Mouse (Mus musculus) ES-Bruce4 (cell line): ENCODE measurements around the gene Sec22c. TPM values are rescaled to one million over a fixed set of nuclear protein-coding genes. Genes with fewer than 3 reads are reported as not detected.

Source experiments
- H3K27ac ChIP-seq: 2 replicates; pipeline ENCODE4 v1.5.1; 2012; ENCODE audit warnings: low read length, inconsistent platforms; ENCODE audit not compliant: insufficient read depth
- H3K27me3 ChIP-seq: 2 replicates; pipeline ENCODE4 v1.6.1; 2012; ENCODE audit warnings: mild to moderate bottlenecking, low read length, inconsistent platforms; ENCODE audit not compliant: control insufficient read depth, poor library complexity, insufficient read depth, severe bottlenecking
- H3K36me3 ChIP-seq: 2 replicates; pipeline ENCODE4 v1.6.1; 2012; ENCODE audit warnings: inconsistent platforms, mild to moderate bottlenecking, low read length, moderate library complexity; ENCODE audit not compliant: control insufficient read depth, poor library complexity, insufficient read depth, severe bottlenecking
- H3K4me1 ChIP-seq: one replicate; pipeline ENCODE4 v1.8.1; 2011; ENCODE audit warnings: low read length; ENCODE audit not compliant: control insufficient read depth, insufficient read depth
- H3K4me3 ChIP-seq: 2 replicates; pipeline ENCODE4 v1.5.1; 2011; ENCODE audit warnings: low read depth, mild to moderate bottlenecking, low read length
- H3K9ac ChIP-seq: 2 replicates; pipeline ENCODE4 v1.6.1; 2012; ENCODE audit warnings: low read depth, mild to moderate bottlenecking, inconsistent platforms; ENCODE audit not compliant: poor library complexity, severe bottlenecking
- H3K9me3 ChIP-seq: replicated peaks from 2 replicates; pipeline ENCODE4 v1.6.1; 2012; ENCODE audit warnings: mild to moderate bottlenecking, low read length, inconsistent platforms; ENCODE audit not compliant: control insufficient read depth, poor library complexity, insufficient read depth, severe bottlenecking
- CTCF ChIP-seq: IDR thresholded peaks from one replicate; pipeline ENCODE4 v1.8.1; 2011; ENCODE audit warnings: low read depth, low read length
- EP300 ChIP-seq: IDR thresholded peaks from 2 replicates; pipeline ENCODE4 v1.6.1; 2011; ENCODE audit warnings: low read depth, low read length; ENCODE audit not compliant: insufficient read depth
- POLR2A ChIP-seq: IDR thresholded peaks from one replicate; pipeline ENCODE4 v1.8.1; 2011; ENCODE audit warnings: low read length; ENCODE audit not compliant: insufficient read depth
- polyA plus RNA-seq: library from polyadenylated mRNA; stranded (reverse); fragments of >200 nt; gene quantifications from 2 replicates; pipeline ENCODE4 v1.2.4, GENCODE M21; 2011; ENCODE audit warnings: low read depth; ENCODE audit not compliant: missing spikeins, insufficient read depth, insufficient read length

Sec22c gene
- polyA plus RNA-seq, 1 experiment: 10.3 TPM

DNA sequence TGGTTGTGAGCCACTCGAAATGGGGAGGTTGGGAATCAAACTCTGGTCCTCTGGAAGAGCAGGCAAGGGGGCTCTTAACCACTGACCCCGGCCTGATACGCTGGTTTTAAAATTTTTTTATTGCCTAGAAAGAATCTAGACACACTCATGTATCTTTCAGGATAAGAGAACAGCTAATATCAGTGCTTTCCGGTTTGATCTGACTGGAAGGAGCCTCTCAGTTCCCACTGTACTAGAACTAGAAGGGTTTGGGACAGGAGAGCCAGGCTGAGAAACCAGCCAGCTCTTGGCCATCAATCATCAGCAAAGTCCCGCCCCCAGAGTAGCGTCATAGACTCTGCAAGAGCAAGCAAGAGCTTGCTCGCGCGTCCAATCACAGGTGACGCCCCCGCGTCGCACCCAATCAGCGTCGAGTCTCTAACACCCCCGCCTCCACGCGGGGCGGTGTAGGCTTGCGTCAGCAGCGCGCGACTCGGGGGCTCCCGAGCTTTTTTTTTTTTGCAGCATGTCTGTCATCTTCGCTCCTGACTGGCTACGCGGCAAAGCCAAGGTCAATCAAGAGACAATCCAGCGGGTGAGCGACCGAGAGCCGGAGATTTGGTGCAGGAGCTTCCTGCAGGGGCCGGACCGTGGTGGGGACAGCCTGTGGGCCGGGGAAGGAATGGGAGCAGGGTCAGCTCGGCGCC, 4.8 kb upstream of the Sec22c start, which contains the start of gene Ss18l2:
Gene Ss18l2, plus strand, starts transcription at position 432 of the 686 bp plus-strand sequence.
- TF ChIP-seq CTCF (no peak), POLR2A (no peak), EP300 (no peak)
- peak within 1 kb of the TSS; percentile 95 for H3K9ac ChIP-seq
- H3K36me3 ChIP-seq: peaks cover 5% of the 10 kb centered on the region; the same call in 1 of the 2 replicates
- no peaks in the 10 kb centered on the region for H3K9me3 ChIP-seq
- no peaks in the 10 kb centered on the region for H3K27me3 ChIP-seq
- no peak within 1 kb of the TSS for H3K27ac ChIP-seq
- peaks cover 2% of the 10 kb centered on the region for H3K4me1 ChIP-seq
- H3K4me3 ChIP-seq: peak within 1 kb of the TSS; percentile 100

DNA sequence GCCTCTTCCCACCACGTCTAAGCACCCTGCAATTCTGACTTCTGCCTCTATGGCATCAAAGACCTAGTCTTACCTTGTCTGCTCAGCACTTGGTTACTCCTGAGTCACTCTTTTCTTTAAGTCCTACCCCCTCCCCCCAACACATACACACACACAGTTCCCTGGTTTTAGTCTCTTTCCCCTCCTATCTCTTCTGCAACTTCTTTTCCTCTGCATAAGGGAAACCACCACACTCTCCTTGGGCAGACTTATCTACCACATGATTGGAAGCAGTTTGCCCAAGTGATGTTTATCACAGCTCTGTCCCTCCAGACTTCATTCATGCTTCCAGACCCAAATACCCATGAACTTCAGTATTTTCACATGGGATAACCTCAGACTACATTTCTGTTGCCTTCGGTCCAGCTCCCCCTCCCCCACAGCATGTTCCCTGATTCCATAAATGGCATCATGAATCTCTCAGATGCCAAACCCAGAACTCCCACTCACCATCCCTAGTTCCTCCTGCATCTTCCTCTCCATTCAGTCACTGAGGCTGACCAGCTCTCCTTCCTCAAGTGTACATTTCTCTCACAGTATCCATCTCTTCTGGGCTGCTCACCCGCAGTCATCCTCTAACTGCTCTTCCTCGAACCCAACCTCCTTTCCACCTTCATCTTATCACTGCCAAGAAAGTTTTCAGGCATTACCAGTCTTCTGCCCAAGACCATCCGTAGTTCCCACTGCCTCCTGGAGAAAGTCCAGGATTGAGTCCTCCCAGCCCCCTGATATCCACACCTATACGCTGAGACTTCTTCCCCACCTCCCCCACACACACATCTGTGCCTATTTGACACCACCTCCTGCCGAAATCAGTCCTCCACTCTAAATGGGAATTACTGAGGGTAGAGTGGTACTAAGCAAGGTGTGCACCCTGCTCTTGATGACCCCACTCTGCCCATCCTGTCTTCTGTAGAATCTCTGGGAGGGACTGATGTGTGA, 3.5 kb upstream of the Sec22c start:
- H3K9me3 ChIP-seq: no peaks in the 10 kb centered on the region
- H3K4me3 ChIP-seq: no peak overlapping the region
- no peak for TF ChIP-seq EP300
- TF ChIP-seq POLR2A: no peak
- no peak for TF ChIP-seq CTCF
- H3K27me3 ChIP-seq: no peaks in the 10 kb centered on the region
- H3K9ac ChIP-seq: no peak overlapping the region
- H3K4me1 ChIP-seq: peaks cover 2% of the 10 kb centered on the region
- H3K36me3 ChIP-seq: peaks cover 5% of the 10 kb centered on the region; the same call in 1 of the 2 replicates
- no peak overlapping the region for H3K27ac ChIP-seq

DNA sequence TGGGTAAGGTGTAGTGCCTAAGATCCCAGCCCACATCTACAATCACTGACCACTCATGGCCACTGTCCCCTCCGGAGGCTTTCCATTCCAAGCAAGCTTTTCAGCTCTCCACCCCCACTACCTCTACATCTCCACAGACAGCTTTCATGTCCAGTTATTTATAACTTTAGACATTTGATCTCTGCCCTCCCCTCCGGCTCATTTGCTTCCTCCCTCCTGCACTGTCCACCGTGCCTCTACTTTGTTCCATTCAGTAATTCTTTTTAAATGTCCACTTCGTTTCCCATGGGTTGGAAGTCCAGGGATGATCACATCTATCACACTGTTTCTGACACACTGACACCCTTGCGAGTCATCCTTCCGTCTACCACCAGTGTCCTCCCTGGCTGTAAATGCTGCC, 2.5 kb upstream of the Sec22c start:
- Histone ChIP-seq H3K9me3 (no peaks in the 10 kb centered on the region), H3K9ac (no peak overlapping the region), H3K27me3 (no peaks in the 10 kb centered on the region), H3K4me3 (no peak overlapping the region), H3K27ac (no peak overlapping the region), H3K4me1 (peaks cover 2% of the 10 kb centered on the region), H3K36me3 (peaks cover 5% of the 10 kb centered on the region; the same call in 1 of the 2 replicates)
- TF ChIP-seq POLR2A: no peak
- no peak for TF ChIP-seq CTCF
- no peak for TF ChIP-seq EP300

DNA sequence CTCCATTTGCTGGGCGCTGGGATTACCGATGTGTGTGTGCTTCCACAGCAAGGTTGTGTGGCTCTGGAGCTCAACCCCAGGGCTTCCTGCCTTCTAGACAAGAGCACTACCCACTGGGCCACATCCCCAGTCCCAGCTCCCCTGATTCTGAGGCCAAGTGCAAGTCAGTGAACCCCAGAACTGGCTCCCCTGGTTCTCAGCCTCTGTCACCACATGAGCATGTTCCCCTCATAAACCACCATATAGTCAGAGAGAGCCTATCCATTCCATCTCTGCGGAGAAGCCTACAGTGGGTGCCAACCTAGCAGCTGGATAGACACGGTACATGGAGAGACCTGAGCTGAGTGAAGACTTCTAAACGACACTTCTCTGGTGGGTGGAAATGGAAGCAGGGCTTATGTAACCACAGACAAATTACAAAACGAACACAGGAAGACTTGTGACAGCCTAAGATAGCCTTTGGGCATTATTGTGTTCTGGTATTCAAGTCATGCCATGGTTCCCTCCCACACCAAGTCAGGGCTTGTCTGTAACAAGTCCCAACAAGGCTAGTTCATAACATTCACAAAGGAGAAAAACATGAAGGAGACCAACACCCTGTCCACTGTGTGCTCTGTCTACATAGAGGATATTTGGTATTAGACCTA, 862 bp upstream of the Sec22c start:
- Histone ChIP-seq H3K9me3 (no peaks in the 10 kb centered on the region), H3K4me1 (peaks cover 2% of the 10 kb centered on the region), H3K27ac (no peak overlapping the region), H3K36me3 (no peaks in the 10 kb centered on the region), H3K4me3 (no peak overlapping the region), H3K9ac (no peak overlapping the region), H3K27me3 (no peaks in the 10 kb centered on the region)
- TF ChIP-seq POLR2A: no peak
- TF ChIP-seq EP300: no peak
- TF ChIP-seq CTCF: no peak

DNA sequence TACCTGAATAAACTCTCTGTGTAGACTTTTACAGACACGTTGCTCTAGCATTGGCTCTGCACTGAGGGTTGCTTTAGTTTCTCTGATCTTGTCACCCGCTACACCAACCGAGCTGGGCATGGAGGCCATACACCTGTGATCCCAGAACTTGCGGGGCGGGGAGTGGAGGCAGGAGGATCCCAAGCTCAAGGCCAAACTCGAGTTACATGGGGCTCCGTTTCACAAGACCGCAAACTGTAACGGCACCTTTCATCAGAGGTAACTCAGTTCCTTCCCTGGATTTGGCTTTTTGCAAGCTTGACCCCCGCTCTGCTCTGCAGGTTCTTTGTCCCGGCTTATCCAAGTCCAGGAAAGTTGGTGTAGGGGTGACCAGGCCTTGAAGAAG, 1.0 kb downstream of the Sec22c start:
- peak overlapping the region; percentile 26; the same call in 1 of the 2 replicates for H3K9ac ChIP-seq
- no peak overlapping the region for H3K27ac ChIP-seq

More for the DNA sequence above, 1.0 kb downstream of the Sec22c start:
- H3K27me3 ChIP-seq: no peaks in the 10 kb centered on the region
- TF ChIP-seq EP300: no peak
- TF ChIP-seq CTCF: no peak
- no peak for TF ChIP-seq POLR2A
- no peaks in the 10 kb centered on the region for H3K36me3 ChIP-seq
- peak overlapping the region; percentile 44 for H3K4me3 ChIP-seq
- no peaks in the 10 kb centered on the region for H3K9me3 ChIP-seq
- no peaks in the 10 kb centered on the region for H3K4me1 ChIP-seq
